Mouse (Mus musculus): ENCODE results near the gene Zbed5. TPM values are rescaled to one million over a fixed set of nuclear protein-coding genes. Genes with fewer than 3 reads are reported as not detected.

Zbed5 gene
- total and polyA plus RNA-seq, 3 experiments = 4.5 to 6.4 (median 4.9) TPM

GRCm38 (mm10) chr5:129908242-129908965 lies 12.9 kb downstream of the Zbed5 start, which contains the start of gene Nupr1l (continued):
- no peak for TF ChIP-seq CHD2 (IDR thresholded peaks at IDR 0.05; ENCODE audit: low read length)
- no peak for TF ChIP-seq RAD21 (IDR thresholded peaks at IDR 0.05; ENCODE audit: low read depth, low read length)
- peak; percentile 63 for TF ChIP-seq NRF1 (IDR thresholded peaks at IDR 0.05; ENCODE audit: low read depth, low read length)
- no peak for TF ChIP-seq POLR2AphosphoS2 (IDR thresholded peaks at IDR 0.05; ENCODE audit: low read depth, low read length)
- no peak for TF ChIP-seq ETS1 (conservative IDR thresholded peaks at IDR 0.05; ENCODE audit: low read depth, low read length)
- TF ChIP-seq ZNF384 (IDR thresholded peaks at IDR 0.05; ENCODE audit: low read depth, low read length) = no peak
- 0 out of 2 replicates have a peak, but pooled peaks have one; percentile 28 for TF ChIP-seq TCF12 (IDR thresholded peaks at IDR 0.05; ENCODE audit: low read depth, low read length)
- TF ChIP-seq POLR2A (IDR thresholded peaks at IDR 0.05; ENCODE audit: low read depth, low read length) = peak; percentile 76
- peak in 1 of 2 experiments; percentile 34; a peak in 2 of 4 replicates for TF ChIP-seq CTCF (conservative IDR thresholded peaks at IDR 0.05 in 1 of 2, IDR thresholded peaks at IDR 0.05 in 1 of 2; ENCODE audit: low read depth in 2 of 2, low read length in 2 of 2)
- peak; percentile 52 for TF ChIP-seq ELF1 (IDR thresholded peaks at IDR 0.05; ENCODE audit: low read depth, low read length)
- TF ChIP-seq ZC3H11A (IDR thresholded peaks at IDR 0.05; ENCODE audit: low read depth, low read length) = no peak

DNA sequence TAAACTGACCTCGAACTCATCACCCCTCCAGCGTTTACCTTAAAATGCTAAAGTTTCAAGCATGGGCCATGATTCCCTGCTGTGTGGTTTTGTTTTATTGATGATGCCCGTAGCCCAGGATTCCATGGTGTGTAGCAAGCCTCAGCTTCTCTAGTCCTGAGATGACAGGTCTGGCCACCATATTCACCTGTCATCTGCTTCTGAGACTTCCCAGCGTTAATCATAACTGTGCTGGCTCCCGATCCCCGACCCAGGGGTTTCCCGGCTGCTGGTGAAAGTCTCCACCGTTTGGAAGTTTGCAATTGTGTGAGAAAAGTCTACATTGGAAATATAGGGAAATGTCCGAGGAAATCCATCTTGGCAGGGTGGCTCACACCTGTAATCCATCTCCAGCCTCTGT lies 13.6 kb downstream of the Zbed5 start:
- TF ChIP-seq MYC (IDR thresholded peaks at IDR 0.05; ENCODE audit: low read depth, low read length) (0 out of 2 replicates have a peak, but pooled peaks have one; percentile 4), USF2 (conservative IDR thresholded peaks at IDR 0.05; ENCODE audit: low read depth, low read length) (no peak), RAD21 (IDR thresholded peaks at IDR 0.05; ENCODE audit: low read depth, low read length) (no peak)
- Histone ChIP-seq H3K4me2 (ENCODE audit: insufficient read depth, low read depth, poor library complexity, severe bottlenecking) (peak overlapping the region; percentile 76), H3K27me3 (replicated peaks) (peaks cover 20% of the 10 kb centered on the region), H3K4me1 (ENCODE audit: control insufficient read depth in 1 of 2, insufficient read depth in 2 of 2) (peaks cover 2 to 16% of the 10 kb centered on the region in 2 experiments), H3K36me3 (replicated peaks in 1 of 2; ENCODE audit: control insufficient read depth in 1 of 2, insufficient read depth in 1 of 2, low read length in 1 of 2) (no peaks in the 10 kb centered on the region), H3K4me3 (replicated peaks in 1 of 3; ENCODE audit: low read depth in 2 of 3, low read length in 2 of 3, poor library complexity in 1 of 3) (peak overlapping the region; percentile 54 to 93 (median 64)), H3K9ac (ENCODE audit: insufficient read depth, low read depth) (peak overlapping the region; percentile 26; the same call in 1 of the 2 replicates), H3K79me2 (replicated peaks; ENCODE audit: control insufficient read depth, extremely low read depth, insufficient read depth, poor library complexity, severe bottlenecking) (no peaks in the 10 kb centered on the region), H3K9me3 (replicated peaks; ENCODE audit: low read length) (no peaks in the 10 kb centered on the region), H3K27ac (ENCODE audit: insufficient read depth, low read depth) (no peak overlapping the region)
- DNase-seq (ENCODE audit: extremely low read depth) = no peak
- in situ Hi-C loops (cut with MboI; ENCODE audit: low pct_ligation_motif_present, low pct_unique_long_range_greater_than_20kb, low sequenced_read_pairs) (no loop called here), dilution Hi-C loops (cut with MboI; ENCODE audit: extremely low pct_ligation_motif_present, extremely low pct_unique_long_range_greater_than_20kb, low sequenced_read_pairs) (no loop called here)

- no peaks in the 10 kb centered on the region for H3K36me3 ChIP-seq (replicated peaks in 1 of 2; ENCODE audit: control insufficient read depth in 1 of 2, insufficient read depth in 1 of 2, low read length in 1 of 2)
- H3K9ac ChIP-seq (ENCODE audit: insufficient read depth, low read depth) = no peak overlapping the region
- dilution Hi-C loops (cut with MboI; ENCODE audit: extremely low pct_ligation_motif_present, extremely low pct_unique_long_range_greater_than_20kb, low sequenced_read_pairs) = no loop called here
- peaks cover 20% of the 10 kb centered on the region for H3K27me3 ChIP-seq (replicated peaks)
- in situ Hi-C loops (cut with MboI; ENCODE audit: low pct_ligation_motif_present, low pct_unique_long_range_greater_than_20kb, low sequenced_read_pairs) = no loop called here
- H3K27ac ChIP-seq (ENCODE audit: insufficient read depth, low read depth) = no peak overlapping the region
- no peaks in the 10 kb centered on the region for H3K79me2 ChIP-seq (replicated peaks; ENCODE audit: control insufficient read depth, extremely low read depth, insufficient read depth, poor library complexity, severe bottlenecking)
- TF ChIP-seq USF2 (conservative IDR thresholded peaks at IDR 0.05; ENCODE audit: low read depth, low read length) (no peak), MAFK (IDR thresholded peaks at IDR 0.05; ENCODE audit: insufficient replicate concordance, low read length) (no peak), MAX (IDR thresholded peaks at IDR 0.05; ENCODE audit: low read length) (no peak), MYC (IDR thresholded peaks at IDR 0.05; ENCODE audit: low read depth, low read length) (no peak), CHD2 (IDR thresholded peaks at IDR 0.05; ENCODE audit: low read length) (no peak), GABPA (IDR thresholded peaks at IDR 0.05; ENCODE audit: insufficient replicate concordance, low read depth, low read length) (no peak), RCOR1 (conservative IDR thresholded peaks at IDR 0.05; ENCODE audit: low read depth, low read length) (no peak), JUND (conservative IDR thresholded peaks at IDR 0.05; ENCODE audit: low read depth, low read length) (no peak), POLR2AphosphoS2 (IDR thresholded peaks at IDR 0.05; ENCODE audit: low read depth, low read length) (no peak), ZNF384 (IDR thresholded peaks at IDR 0.05; ENCODE audit: low read depth, low read length) (no peak)
- no peak overlapping the region for H3K4me3 ChIP-seq (replicated peaks in 1 of 3; ENCODE audit: low read depth in 2 of 3, low read length in 2 of 3, poor library complexity in 1 of 3)
- DNase-seq (ENCODE audit: extremely low read depth) = no peak
- peak overlapping the region; percentile 76 for H3K4me2 ChIP-seq (ENCODE audit: insufficient read depth, low read depth, poor library complexity, severe bottlenecking)
- no peaks in the 10 kb centered on the region for H3K9me3 ChIP-seq (replicated peaks; ENCODE audit: low read length)
- peaks cover 2 to 16% of the 10 kb centered on the region in 2 experiments for H3K4me1 ChIP-seq (ENCODE audit: control insufficient read depth in 1 of 2, insufficient read depth in 2 of 2)
Observed at GRCm38 (mm10) chr5:129909591-129909990, 14.1 kb downstream of the Zbed5 start.

Measured in CH12.LX (cell line).